Mouse (Mus musculus): ENCODE results near the gene Rasgef1b.

GRCm38 (mm10) chr5:99190941-99191800 lies 537.7 kb downstream of the Rasgef1b start:
- TF ChIP-seq CTCF (IDR thresholded peaks at IDR 0.05) (no peak), EP300 (IDR thresholded peaks at IDR 0.05) (no peak)

All from lung, postnatal 0 days (tissue).